Mouse (Mus musculus): ENCODE measurements at regions not wholly inside any gene's neighbourhood (a gene's known extent, or its start where the extent isn't known, plus 50 kb on each side); places are given as distances from the start of the nearest gene placed in this dataset.

- no peak for TF ChIP-seq POLR2A (IDR thresholded peaks at IDR 0.05; ENCODE audit: borderline replicate concordance, low read depth, low read length)
- no peak for TF ChIP-seq CTCF (IDR thresholded peaks at IDR 0.05; ENCODE audit: low read depth, low read length)
Observed at GRCm38 (mm10) chr1:169422408-169422807, 108.9 kb downstream of the Nuf2 start.
